Mouse (Mus musculus) kidney, adult 18-20 months (tissue): Measurements from ENCODE around the gene Fbxw11.
"Not testable (repeated sequence)": the region's sequence is repeated elsewhere in the genome, so short reads cannot be mapped to it uniquely, and the experiment has no call there.

Source experiments
- DNase-seq: peaks from one replicate; pipeline ENCODE4 v3.0.0; 2021

Gene Fbxw11

DNA sequence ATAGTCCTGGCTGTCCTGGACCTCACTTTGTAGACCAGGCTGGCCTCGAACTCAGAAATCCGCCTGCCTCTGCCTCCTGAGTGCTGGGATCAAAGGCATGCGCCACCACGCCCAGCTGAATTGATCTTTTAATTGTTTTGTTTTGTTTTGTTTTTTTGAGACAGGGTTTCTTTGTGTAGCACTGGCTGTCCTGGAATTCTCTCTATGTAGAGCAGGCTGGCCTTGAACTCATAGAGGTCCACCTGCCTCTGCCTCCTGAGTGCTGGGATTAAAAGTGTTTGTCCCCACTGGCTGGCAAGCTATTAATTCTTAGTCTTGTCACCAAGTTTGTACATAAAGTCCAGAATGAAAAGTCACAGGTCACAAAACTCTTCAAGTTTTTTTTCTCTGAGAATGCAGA, 36.6 kb downstream of the Fbxw11 start:
- DNase-seq: not testable (repeated sequence)

DNA sequence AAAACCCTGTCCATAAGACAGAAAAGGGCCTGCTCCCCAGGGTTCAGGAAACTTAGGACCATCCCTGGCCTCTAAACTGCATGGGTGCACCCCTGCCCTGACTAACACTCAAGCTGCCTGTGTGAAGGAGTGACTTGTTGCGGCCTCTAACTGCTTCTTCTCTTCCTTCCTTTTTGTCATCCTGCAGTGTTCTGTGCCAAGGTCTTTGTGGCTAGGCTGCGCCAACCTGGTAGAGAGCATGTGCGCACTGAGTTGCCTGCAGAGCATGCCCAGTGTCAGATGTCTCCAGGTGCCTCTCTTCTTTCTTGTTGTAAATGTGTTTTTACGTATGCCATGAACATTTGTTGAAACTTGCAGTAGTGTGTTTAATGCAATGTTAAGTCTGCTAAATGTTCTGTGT, 37.5 kb downstream of the Fbxw11 start:
- no peak for DNase-seq

DNA sequence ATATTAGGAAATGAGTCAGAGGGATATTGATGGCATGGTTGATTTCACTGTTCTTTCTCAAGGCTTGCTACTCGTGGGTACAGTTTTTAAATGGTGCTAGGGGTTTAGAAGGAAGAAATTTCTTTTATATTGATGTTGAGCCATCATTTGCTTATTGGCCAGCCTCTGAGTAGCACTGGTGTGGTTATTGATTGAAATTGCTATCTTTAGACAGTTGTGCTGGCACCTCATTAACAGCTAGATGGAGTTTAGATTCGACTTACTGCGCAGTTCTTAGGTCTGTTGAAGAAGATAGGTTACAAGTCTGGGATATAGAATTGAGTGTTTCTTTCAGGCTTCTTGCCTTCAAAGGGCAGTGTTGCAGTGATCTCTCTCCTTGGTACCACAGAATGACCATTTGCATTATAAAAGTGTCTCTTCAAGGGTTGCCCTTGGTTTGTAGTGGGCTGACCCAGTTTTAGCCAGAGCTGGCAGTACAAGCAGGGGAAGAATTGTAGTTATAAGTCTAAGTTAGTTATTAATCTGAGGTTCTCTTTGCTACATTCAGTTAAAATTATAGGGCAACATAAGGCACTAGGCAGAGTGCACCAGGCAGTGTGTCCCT, 38.8 kb downstream of the Fbxw11 start:
- DNase-seq: no peak

DNA sequence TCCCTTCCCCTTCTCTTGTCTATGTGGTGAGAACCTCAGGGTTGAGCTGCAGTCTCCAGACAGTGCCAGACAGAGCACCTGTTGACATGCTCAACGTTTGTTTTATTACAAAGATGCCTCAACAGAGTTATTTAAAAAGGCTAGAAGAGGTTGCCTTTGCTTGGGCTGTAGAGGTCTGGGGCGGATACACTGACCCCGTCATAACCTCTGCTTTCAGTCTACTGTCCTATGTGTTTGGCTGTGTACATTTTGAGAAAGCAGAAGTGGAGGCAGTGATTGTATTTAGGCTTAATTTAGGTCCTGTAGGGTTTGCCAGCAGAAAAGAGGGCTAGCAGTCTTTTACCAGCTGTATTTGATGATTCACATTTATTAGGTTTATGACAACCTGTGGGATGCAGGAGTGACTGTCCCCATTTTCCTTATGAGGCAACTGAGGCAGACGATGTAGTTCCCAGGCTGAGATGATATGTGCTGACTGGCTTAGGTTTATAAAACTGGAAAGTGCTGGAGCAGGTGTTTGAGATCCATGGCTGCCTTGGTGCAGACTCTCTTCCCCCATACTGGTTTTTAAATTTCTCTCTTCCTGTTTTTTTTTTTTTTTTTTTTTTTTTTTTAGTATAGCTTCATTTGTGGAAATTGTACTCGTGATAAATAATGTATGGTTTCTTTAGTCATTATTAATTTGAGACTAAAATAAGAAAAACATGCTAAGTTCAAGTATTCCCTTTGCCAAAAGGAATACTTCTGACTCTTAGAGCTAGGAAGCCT, 40.0 kb downstream of the Fbxw11 start:
- no peak for DNase-seq

DNA sequence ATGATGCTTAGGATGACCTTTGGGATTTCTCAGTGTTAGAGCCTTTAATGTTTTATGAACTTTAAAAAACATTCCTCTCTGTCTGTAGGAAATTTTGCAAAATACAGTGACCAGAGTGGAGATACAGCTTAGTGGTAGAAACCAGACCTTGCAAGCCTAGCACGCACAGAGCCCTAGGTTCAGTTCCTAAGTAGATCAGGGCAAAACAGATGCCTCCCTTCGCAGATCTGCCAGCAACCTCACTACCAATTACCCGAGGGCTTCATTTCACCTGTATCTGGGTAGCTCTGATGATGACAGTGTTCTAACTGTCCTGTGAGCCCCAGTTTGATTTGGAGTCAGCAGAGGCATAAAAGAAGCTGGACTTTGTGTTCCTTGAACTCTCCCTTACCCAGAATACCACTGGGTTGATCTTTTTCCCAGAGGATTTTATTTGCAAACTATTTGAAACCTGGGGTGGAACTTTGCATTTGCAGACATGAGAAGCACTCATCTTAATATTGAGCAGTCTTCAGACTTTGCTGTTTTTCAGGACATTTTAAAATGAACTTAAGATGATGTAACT, 42.2 kb downstream of the Fbxw11 start:
- DNase-seq: no peak

DNA sequence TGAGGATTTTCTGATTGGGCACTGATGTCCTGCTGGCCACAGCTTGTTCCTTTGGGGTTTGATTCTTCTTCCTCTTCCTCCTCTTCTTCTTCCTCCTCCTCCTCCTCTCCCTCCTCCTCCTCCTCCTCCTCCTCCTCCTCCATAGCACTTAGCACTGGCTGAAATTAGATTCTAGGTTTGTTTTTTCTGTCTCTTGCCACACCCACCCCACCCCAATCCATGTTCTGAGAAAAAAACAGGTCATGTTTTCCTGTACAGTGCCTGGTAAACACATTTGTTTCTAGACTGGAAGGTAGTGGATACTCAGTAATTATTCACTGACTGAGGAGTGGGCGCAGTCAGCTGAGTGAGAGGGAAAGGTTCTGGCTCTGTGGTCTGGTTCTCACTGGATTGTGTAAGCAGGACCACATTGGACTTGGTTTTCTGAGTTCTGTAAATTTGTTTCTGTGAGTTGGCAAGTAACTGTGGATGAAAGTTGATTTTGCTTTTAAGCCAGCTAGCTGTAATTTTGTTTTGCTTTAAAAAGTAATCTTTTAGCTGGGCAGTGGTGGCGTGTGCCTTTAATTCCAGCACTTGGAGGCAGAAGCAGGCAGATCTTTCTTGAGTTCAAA, 45.8 kb downstream of the Fbxw11 start:
- DNase-seq: no peak

DNA sequence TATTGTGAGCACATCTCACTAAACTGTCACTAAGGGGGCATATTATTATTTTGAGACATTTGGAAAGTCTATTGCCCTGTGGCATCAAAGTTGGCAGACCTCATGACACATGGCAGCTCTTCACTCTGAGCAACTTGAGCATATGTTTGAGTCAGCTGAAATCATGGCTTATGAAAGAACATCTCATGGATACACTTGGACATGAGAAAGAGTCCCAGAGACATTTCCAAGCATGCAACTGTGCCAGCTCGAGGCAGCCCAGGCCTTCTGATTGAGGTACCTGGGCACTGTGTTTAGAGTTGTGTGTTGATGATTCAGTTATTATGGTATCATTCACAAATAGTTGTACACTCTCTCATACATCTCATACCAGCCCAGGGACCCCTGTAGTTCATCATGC, 47.0 kb downstream of the Fbxw11 start:
- DNase-seq: no peak

DNA sequence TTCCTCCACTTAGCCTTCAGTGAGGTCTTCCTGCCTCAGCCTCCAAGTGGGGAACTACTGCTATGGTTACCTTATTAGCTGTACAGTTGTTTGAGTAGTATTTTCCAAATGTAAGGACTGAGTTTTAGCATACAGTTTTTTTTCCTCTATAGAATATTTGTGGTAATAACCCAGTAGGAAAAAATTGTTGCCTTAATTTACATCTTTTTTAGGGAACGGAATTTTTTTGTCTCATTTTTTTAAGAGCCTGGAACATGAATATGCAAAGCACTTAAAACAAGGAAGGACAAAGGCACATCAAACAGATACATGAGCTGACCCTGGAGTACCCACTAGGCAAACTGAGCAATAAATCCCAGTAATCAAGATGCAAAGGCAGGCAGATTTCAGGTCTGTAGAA, 50.3 kb downstream of the Fbxw11 start:
- DNase-seq: no peak

DNA sequence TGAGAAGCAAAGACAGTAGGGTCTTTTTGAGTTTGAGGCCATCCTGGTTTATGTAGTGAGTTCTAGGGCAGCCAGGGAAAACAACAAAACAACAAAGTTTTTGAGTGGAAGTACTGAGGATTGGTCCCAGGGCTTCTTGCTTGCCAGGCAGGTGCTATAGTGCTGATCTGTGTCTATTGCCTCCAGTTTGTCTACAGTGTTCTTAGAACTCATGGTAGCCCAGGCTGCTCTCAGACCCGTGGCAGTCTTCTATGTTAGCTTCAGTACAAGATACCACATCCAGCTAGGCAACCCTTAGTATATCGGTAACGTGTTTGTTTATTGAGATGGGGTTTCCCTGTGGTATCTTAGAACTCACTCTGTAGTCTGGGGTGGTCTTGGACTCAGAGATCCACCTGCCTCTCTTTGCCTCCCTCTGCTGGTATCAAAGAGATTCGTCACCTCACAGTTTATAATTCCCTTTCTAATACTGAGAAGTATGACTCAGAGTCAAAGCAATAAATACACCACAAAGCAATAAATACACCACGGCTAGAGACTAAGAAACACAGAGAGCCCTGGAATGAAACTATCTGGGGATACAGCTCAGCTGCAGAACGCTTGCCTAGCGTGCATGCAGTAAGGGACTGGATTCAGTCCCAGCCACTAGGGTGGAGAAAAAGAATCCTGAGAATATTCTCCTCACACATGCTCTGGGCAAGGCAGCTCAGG, 51.1 kb downstream of the Fbxw11 start:
- no peak for DNase-seq

DNA sequence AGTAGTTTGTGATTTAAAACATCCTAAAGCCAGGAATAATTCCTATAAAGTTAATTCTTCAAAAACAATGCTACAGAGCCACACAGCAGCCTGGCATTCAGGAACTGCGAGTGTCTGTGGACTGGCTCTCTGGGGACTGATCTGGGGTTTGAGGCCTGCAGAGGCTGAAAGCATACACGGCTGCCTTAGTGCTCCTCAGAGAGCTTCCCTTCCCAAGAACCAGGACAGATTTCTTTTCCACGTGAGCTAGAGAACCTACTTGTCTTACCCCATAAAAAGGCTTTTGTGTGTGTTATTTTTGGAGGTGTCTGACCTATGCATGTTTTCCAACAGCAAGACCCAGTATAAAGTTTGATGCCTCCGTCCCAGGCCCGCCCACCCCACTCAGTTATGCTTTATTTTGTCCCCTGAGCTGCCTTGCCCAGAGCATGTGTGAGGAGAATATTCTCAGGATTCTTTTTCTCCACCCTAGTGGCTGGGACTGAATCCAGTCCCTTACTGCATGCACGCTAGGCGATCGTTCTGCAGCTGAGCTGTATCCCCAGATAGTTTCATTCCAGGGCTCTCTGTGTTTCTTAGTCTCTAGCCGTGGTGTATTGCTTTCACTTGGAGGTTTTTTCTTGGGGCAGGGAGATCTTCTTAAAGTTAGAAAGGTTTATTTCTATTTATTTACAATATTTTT, 51.9 kb downstream of the Fbxw11 start:
- not testable (repeated sequence) for DNase-seq

DNA sequence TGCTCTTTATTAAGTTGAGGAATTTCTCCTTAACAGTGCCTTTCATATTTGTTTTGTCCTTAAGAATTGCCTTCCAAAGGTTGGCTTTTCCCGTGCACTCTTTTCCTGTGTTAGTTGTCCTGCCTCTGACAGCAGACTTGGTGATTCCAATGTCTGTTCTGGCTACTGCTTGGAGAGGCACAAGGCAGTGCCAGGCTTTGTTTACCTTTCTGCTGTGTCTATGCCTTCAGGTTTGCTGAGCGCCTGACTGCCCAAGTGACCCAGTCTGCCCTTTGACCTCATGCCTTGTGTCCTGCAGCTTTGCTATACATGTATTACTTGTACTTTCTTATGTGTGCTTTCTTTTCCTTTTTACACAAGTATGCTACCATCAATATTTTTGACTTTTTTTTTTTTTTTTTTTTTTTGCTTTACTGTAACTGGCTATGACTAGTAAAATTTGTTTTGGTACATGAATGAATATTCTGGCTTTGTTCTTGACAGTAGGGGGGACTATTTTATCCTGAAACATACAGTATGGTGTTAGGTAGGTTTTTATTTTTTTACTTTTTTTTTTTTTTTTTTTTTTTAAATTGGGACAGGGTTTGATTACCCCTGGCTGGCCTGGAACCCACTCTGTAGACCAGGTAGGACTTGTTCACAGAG, 54.0 kb downstream of the Fbxw11 start:
- DNase-seq: no peak

DNA sequence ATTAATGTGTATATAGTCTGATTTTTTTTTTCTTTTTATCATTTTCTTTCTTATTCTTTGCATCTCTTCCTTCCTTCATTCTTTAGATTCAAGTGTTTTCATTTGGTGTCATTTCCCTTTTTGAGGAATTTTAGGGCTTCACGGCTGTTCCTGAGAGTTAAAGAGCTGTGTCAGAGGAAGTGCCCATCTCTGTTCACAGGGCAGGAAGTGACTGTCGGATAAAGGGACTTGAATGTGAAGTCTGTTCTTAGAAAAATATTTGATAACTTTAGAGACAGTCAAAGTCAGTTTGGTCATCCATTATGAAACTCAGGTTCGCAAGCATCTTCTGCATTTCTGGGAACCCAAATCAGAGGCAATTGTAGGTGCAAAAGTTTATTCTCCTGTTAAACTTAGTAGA, 55.2 kb downstream of the Fbxw11 start:
- no peak for DNase-seq

DNA sequence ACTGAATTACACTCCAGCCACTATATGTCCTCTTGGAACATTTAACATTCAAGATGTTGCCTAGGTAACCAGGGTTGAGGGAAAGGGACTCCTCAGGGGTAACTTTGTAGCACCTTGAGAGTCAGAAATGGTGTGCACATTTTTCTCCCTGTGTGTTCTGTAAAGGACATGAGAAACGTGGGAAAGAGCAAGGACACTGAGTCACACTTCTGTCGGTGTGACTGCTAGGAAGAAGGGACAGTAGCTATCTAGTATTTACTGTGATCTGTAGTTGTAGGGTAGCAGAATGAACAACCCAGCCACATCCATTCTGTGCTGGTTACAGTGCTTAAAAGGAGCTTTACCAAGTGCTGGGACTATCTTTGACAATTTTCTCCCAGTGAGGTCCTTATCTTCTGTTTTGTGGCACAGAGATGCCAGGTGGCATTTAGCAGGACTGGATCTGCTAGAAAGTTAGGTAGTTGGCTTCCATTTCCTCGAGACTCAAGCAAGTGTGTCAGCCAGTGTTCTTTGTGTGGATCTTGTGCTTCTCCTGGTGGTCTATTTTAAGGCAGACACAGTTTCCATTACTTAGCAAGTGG, 57.5 kb downstream of the Fbxw11 start:
- DNase-seq: no peak

DNA sequence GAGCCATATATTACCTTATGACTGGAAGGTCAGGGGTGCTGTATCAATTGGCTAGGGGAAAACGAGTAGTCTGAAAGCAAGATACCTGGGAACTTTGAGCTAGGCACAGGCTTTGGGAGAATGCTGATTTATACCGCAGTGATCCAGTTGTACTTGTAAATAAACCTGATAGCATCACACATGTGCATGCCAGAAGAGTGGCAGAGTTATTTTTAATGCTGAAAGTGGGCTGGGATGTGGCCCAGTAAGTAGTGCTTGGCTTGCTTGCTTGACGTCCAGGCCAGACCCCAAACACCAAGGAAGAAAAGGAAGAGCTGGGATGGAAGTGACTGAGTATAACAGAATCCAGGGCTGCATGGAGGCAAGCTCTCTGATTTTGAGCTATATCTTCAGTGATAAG, 59.0 kb downstream of the Fbxw11 start:
- DNase-seq: no peak

DNA sequence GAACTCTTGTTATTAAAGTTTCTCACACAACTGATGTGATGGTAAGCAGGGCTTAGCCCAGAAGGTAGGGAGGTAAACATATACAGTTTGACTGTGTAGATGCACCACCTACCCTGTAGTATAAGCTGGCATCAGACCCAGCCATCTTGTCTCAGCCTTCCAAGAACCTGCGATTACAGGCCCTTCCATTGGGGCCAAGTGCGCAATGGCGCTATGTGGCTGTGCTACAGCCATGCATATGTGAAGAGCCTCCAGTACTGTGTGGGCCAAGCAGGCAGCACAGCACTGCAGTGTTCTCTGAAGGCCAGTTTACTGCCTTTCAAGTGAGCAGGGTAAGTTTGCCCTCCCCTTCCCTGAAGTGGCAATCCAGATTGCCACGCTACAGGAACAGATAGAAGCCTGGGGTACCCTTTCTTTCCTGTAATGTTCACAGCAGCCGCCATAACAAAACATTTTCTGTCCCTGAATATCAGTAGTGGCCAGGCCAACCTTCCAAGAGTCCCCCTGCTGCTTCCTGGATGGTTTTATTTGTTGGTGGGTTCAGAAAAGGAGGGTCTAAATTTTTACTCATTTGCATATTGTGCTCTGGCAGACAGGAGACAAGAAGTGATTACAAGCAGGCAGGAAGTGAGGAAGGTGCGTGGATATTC, 61.8 kb downstream of the Fbxw11 start:
- DNase-seq: no peak

DNA sequence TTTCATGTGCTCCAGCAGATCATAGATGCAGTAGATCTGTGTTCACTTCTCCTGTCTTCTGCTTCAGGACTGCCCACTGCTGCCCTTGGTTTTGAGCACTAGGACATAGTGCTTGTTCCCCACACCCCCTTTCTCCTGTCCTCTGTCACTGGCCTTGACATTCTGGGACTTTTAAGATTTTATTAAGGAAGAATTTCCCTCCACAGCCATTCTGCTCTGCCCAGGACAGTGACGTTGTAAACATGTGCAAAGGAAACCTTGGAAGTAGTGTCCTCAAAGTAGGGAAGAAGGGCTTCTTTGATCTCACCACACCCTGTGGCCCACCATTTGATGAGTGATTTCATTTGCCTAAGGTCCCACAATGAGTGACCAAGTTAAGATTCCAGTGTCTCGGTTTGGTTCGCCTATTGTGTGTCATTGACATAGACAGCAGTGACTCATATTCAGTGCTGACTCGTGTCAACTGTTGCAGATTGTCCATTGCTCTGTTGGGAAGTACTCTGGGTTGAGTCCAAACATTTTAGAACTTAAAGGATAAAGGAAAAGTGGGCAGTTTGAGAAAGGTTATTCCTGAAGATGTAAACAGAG, 64.0 kb downstream of the Fbxw11 start:
- no peak for DNase-seq

DNA sequence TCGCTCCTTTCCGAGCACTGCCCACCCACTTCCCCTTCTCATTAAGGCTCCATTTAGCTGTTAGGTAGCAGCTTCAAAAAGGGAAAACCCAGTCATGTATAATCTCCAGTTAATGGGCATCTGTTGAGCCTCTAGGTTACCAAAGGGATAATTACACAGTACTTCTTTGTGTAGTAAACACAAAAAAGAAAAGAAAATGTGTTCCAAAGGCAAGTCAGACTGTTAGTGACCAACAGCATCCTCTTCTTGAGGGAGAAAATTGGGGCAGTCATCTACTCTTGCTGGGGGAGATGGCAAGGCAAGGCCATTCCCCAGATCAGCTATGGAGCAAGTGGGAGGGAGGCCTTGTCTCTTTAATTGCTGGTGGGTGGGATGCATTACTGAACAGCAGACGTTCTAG, 65.0 kb downstream of the Fbxw11 start:
- no peak for DNase-seq

DNA sequence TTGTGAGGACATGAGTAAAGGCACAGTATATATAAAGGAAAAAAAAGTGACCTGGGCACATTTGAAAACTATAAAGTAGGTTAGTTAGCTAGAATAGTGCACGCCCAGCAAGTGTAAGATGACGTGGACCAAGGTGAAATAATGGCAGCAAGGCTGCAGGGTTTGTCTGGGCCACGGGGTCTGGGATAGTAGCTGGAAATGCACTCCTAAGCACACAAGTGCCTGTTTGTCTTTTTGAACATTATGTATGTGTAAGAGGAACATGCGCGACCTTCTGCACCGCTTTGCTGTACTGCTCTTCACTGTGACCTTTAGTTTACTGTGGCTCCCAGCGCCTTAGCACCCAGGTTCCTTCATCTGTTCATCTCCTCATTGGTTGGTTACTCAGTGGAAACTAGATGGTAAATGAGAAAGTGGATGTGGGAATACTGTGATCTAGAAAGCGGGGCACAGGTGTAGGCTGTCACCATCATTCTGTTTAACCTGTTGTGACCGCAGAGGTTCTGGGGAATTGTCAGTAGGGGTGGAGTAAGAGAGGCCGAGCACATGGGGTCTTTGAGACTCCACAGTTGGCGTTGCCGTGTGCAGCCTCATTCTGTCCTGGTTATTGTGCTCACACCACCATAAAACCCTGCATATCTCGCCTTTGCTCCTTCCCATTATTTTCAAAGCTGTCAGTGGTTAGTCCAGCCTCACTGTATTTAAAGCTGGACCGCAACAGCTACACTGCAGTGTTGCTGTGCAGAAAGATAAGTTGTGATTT, 66.4 kb downstream of the Fbxw11 start:
- DNase-seq: no peak

DNA sequence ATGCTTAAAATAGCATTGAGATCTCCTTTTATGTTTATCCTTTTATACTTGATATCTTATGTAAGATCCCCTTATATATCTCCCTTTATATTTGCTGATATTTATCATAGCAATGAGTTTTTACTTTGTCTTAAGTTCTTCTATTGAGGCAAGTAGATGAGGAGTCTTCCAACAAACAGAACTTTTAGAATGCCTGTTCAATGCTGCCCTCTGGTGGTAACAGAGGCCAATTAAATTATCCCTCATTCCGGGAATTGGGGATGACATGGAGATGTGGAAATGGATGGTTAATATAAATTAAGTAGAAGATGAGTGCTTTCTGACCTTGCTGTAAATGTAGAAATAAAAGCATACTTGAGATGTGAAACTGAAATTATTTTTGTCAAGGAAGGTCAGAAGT, 67.0 kb downstream of the Fbxw11 start:
- no peak for DNase-seq

DNA sequence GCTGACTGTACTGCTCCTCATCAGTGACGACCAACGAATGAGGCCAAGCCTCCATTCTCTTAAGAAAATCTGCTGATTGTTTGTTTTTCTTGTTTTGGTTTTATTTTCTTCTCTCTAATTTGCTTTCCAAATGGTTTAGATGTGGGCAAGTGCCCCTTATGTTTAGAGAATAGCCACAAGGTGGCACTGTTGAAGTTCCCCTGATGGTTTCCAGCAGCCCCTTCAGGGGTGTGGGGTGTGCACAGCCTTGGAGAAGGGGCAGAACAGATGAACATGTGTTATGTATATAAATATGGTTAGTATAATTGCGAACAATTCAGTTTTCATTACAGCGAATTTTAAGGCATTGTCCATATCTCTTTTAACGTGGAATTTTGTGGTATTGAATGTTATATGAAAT, 71.7 kb downstream of the Fbxw11 start:
- DNase-seq: no peak
